In the genomic region with DNA sequence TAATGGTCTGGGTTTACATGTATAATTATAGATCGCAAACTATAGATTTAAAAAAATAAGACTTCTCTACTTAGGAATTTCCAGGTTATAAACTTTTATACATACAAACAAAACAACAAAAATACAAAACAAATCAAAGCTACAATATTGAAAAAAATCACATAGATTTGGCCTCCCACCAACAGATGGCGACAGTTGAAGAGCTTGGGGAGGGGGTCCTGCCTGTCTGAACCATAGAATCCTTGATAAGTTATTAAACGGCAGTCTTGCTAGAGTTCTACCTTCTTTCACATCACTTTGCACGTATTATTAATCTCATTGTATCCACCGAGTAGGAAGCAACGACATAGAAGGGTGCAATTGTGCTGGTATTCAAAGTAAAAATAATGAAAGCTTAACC, we compare ENCODE assay signal across 9 mouse cellular contexts.
"Had no signal": no experiment of that assay in that cellular context is flagged by ENCODE, and none has a peak within 500 bp of the region (broad histone marks: within the 10 kb centered on the region; RNA-seq: fewer than 3 reads in every experiment).

No protein-coding gene starts in this region.

- H3K27ac ChIP-seq: kidney, postnatal 0 days; limb, embryonic 15.5 days; liver, embryonic 13.5 days; midbrain, embryonic 12.5 days had no signal

- H3K27me3 ChIP-seq: limb, embryonic 15.5 days; liver, embryonic 13.5 days; midbrain, embryonic 12.5 days had no signal

- ATAC-seq: midbrain, embryonic 16.5 days had no signal

- H3K4me2 ChIP-seq: limb, embryonic 15.5 days; liver, embryonic 13.5 days; midbrain, embryonic 12.5 days had no signal

- H3K4me1 ChIP-seq: limb, embryonic 15.5 days; liver, embryonic 13.5 days; midbrain, embryonic 12.5 days had no signal

- H3K9me3 ChIP-seq: limb, embryonic 15.5 days; liver, embryonic 13.5 days; midbrain, embryonic 12.5 days had no signal

- H3K36me3 ChIP-seq: limb, embryonic 15.5 days; liver, embryonic 13.5 days; midbrain, embryonic 12.5 days had no signal

- DNase-seq: kidney, adult 11 months; kidney, adult 9 months; kidney, postnatal 36 days; liver, embryonic 13.5 days; lung, adult 18-20 months had no signal

- H3K9ac ChIP-seq: limb, embryonic 15.5 days; liver, embryonic 13.5 days; midbrain, embryonic 12.5 days had no signal

- H3K4me3 ChIP-seq: limb, embryonic 15.5 days; liver, embryonic 13.5 days; midbrain, embryonic 12.5 days had no signal
